Mouse (Mus musculus) heart, embryonic 16.5 days (tissue): Measurements from ENCODE around the gene Fkbp9. TPM values are rescaled to one million over a fixed set of nuclear protein-coding genes. Genes with fewer than 3 reads are reported as not detected.

Experiments
- ATAC-seq: fragments of 200-750 bp; cut with Nextera tagmentation; replicated peaks from 2 replicates; pipeline ENCODE4 v1.8.0; 2017; ENCODE audit warnings: moderate number of reproducible peaks; ENCODE audit not compliant: insufficient read depth, low FRiP score; ENCODE audit errors: extremely low read depth
- H3K27ac ChIP-seq: fragments of 300-500 bp; sonication (generic); 2 replicates; pipeline ENCODE4 v1.5.1; 2014; ENCODE audit warnings: mild to moderate bottlenecking, low read length, control low read depth, moderate library complexity
- H3K27me3 ChIP-seq: fragments of 300-500 bp; sonication (generic); 2 replicates; pipeline ENCODE4 v1.6.1; 2014; ENCODE audit warnings: low read length, mixed read lengths; ENCODE audit not compliant: control insufficient read depth, insufficient read depth
- H3K36me3 ChIP-seq: fragments of 300-500 bp; sonication (generic); 2 replicates; pipeline ENCODE4 v1.6.1; 2014; ENCODE audit not compliant: control insufficient read depth, insufficient read depth
- H3K4me1 ChIP-seq: fragments of 300-500 bp; sonication (generic); 2 replicates; pipeline ENCODE4 v1.6.1; 2014; ENCODE audit warnings: low read length, mixed read lengths; ENCODE audit not compliant: control insufficient read depth, insufficient read depth
- H3K4me2 ChIP-seq: fragments of 300-500 bp; sonication (generic); 2 replicates; pipeline ENCODE4 v1.6.1; 2014; ENCODE audit warnings: low read depth, mild to moderate bottlenecking, control low read depth, low read length
- H3K4me3 ChIP-seq: fragments of 300-500 bp; sonication (generic); 2 replicates; pipeline ENCODE4 v1.5.1; 2014; ENCODE audit warnings: mild to moderate bottlenecking, control low read depth, low read length
- H3K9ac ChIP-seq: fragments of 300-500 bp; sonication (generic); 2 replicates; pipeline ENCODE4 v1.6.1; 2014; ENCODE audit warnings: low read length, control low read depth
- H3K9me3 ChIP-seq: fragments of 300-500 bp; sonication (generic); replicated peaks from 2 replicates; pipeline ENCODE4 v1.6.1; 2016; ENCODE audit warnings: low read length; ENCODE audit not compliant: control insufficient read depth
- WGBS: fragments of 180-500 bp; shearing (Covaris S2); extraction: QIAGEN DNeasy Blood & Tissue Kit; methylation state at CpG from one replicate; pipeline ENCODE4 v1.1.7; 2014; 5-methylcytosine and 5-hydroxymethylcytosine counted together
- polyA plus RNA-seq: library from polyadenylated mRNA; unstranded; fragments of >200 nt; fragmentation: Nextera tagmentation; extraction: Ambion mirVana; gene quantifications from 2 replicates; pipeline ENCODE4 v1.2.1, GENCODE M21; 2015

Fkbp9 gene
- polyA plus RNA-seq, 1 experiment from 2014 or later: 138 TPM

DNA sequence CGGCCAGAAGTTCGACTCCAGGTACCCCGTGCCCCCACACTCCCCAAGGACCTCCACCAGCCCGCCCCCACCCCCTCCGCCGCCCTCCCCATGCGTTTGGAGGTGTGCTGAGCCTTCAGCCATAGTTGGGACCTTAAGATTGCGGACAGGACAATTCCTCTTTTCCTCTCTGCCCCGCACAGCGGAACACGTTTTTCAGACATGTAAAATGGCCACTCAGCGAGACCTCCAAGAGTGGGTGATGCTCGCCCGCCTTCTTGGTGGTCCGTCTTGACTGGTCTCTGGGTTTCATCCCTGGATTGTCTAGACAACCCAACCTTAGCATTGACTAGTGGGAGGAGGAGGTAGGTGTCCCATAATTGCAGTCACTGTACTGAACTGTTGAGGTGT lies 543 bp downstream of the Fkbp9 start:
- 3% methylated on average over 15 of the region's 15 CpGs for WGBS
- peak overlapping the region; percentile 84 for H3K4me2 ChIP-seq
- ATAC-seq: no peak; the same call in 1 of the 2 replicates
- H3K36me3 ChIP-seq: peaks cover 12% of the 10 kb centered on the region; the same call in 1 of the 2 replicates
- peak overlapping the region; percentile 91 for H3K9ac ChIP-seq
- H3K9me3 ChIP-seq: no peaks in the 10 kb centered on the region
- H3K27ac ChIP-seq: peak overlapping the region; percentile 74
- H3K27me3 ChIP-seq: no peaks in the 10 kb centered on the region
- H3K4me1 ChIP-seq: no peaks in the 10 kb centered on the region; the same call in 1 of the 2 replicates
- H3K4me3 ChIP-seq: peak overlapping the region; percentile 79

DNA sequence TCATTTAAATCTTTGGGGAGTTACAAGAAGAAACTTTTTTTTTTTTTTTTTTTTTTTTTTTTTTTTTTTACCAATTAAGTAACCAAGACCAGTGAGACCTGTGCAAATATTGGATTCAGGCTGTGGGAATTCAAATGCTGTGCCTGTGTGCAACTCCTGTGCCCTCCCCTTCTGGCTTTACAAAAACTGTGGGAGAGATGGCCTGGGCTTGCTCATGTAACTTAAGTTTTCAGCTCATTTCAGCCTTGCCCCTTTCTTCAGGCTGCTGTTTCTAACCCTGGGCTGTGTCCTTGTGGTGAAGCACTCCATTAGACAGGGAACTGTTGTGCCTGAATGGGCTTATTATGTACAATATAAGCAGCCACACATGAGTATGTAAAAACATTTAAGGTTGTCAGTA lies 971 bp downstream of the Fkbp9 start:
- peaks cover 12% of the 10 kb centered on the region; the same call in 1 of the 2 replicates for H3K36me3 ChIP-seq
- no peak overlapping the region for H3K27ac ChIP-seq
- H3K4me3 ChIP-seq: peak overlapping the region; percentile 79
- H3K27me3 ChIP-seq: no peaks in the 10 kb centered on the region
- no peak for ATAC-seq
- no peaks in the 10 kb centered on the region for H3K9me3 ChIP-seq
- H3K9ac ChIP-seq: peak overlapping the region; percentile 91
- H3K4me2 ChIP-seq: peak overlapping the region; percentile 84
- H3K4me1 ChIP-seq: no peaks in the 10 kb centered on the region; the same call in 1 of the 2 replicates

DNA sequence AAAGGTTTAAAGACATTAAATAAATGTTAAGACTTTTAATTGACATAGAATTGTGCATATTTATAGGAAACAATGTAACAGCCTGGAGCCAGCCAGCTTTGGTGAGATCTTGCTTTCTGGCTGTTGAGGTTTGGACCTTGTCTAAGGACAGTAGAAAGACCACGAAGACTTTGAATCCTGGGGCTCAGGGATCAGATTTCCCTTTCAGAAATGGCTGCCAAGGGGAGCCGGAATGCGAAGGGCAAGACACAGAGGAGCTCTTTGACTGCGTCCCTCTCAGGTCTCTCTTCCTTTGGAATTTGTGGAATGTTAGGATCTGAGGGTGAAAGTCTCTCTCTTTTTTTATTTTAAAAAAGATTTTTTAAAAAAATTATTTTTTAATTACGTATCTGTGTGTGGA lies 2.9 kb downstream of the Fkbp9 start:
- no peak for ATAC-seq
- H3K36me3 ChIP-seq: peaks cover 12% of the 10 kb centered on the region; the same call in 1 of the 2 replicates
- H3K9me3 ChIP-seq: no peaks in the 10 kb centered on the region
- H3K4me1 ChIP-seq: no peaks in the 10 kb centered on the region; the same call in 1 of the 2 replicates
- no peaks in the 10 kb centered on the region for H3K27me3 ChIP-seq
- H3K27ac ChIP-seq: no peak overlapping the region
- H3K9ac ChIP-seq: no peak overlapping the region
- no peak overlapping the region for H3K4me3 ChIP-seq
- no peak overlapping the region for H3K4me2 ChIP-seq
- 58% methylated on average over 5 of the region's 5 CpGs for WGBS

DNA sequence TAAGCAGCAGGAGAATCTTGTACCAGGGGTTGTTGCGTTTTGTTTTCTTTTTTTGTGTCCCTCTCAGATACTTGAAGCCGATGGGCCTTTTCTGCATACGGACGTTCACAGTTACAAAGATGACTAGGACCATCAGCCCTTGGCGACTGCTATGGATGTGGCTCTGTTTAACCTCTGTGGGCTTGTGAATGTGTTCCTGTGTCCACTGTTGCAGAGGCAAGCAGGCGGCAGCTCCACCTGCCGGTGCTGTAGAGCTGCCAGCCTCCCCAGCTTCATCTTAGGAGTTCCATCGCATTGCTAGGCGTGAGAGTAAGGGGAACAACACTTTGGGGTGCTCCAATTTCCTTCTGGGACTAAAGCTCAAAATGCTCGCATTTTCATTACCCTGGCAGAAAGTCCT lies 3.7 kb downstream of the Fkbp9 start:
- H3K9ac ChIP-seq: no peak overlapping the region
- H3K27me3 ChIP-seq: no peaks in the 10 kb centered on the region
- no peak overlapping the region for H3K27ac ChIP-seq
- no peak for ATAC-seq
- H3K9me3 ChIP-seq: no peaks in the 10 kb centered on the region
- no peak overlapping the region for H3K4me2 ChIP-seq
- no peaks in the 10 kb centered on the region; the same call in 1 of the 2 replicates for H3K4me1 ChIP-seq
- peaks cover 12% of the 10 kb centered on the region; the same call in 1 of the 2 replicates for H3K36me3 ChIP-seq
- H3K4me3 ChIP-seq: no peak overlapping the region
- 86% methylated on average over 10 of the region's 10 CpGs for WGBS

DNA sequence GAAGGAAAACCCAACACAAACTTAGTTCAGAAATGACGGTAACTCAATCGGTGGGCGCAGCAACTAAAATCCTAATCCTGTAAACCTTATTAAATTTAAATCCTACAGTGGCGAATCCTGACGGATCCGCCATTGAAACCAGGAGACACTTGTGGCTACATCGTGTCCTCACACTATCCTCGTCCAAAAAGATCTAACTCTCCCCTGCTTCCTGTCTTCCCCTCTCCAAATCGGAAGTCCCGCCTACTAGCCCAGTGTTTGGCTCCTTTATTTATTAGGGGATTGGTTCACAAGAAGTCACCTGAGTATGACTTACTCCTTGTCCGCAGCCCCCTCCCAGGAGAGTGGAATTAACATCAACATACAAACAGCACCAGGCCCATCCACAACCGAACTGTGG lies 5.3 kb downstream of the Fkbp9 start:
- no peak for ATAC-seq
- H3K9ac ChIP-seq: no peak overlapping the region
- no peak overlapping the region for H3K27ac ChIP-seq
- H3K27me3 ChIP-seq: no peaks in the 10 kb centered on the region
- H3K4me1 ChIP-seq: no peaks in the 10 kb centered on the region; the same call in 1 of the 2 replicates
- no peak overlapping the region for H3K4me3 ChIP-seq
- H3K36me3 ChIP-seq: peaks cover 12% of the 10 kb centered on the region; the same call in 1 of the 2 replicates
- WGBS: 92% methylated on average over 12 of the region's 12 CpGs
- H3K9me3 ChIP-seq: no peaks in the 10 kb centered on the region
- no peak overlapping the region for H3K4me2 ChIP-seq

DNA sequence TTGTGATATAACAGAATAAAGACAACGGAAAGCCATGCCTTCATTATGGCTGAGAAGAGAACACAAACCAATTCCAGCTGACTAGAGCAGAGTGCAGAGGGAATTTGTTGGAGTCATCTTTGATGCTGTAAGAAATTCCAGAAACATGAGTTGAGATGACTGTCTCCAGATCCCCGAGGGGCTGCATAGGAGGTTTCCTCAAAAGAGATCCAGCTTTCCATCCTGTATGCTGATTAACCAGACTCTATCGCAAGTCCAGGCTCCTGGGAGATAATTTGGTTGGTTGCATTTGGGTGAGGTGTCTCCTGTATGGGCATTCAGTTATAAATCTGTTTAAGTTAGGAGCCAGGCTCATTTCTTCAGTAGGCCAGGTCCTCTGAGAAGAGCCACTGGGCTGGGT lies 5.8 kb downstream of the Fkbp9 start:
- Histone ChIP-seq H3K27ac (no peak overlapping the region), H3K4me3 (no peak overlapping the region), H3K4me1 (no peaks in the 10 kb centered on the region; the same call in 1 of the 2 replicates), H3K9me3 (no peaks in the 10 kb centered on the region), H3K27me3 (no peaks in the 10 kb centered on the region), H3K4me2 (no peak overlapping the region), H3K36me3 (peaks cover 12% of the 10 kb centered on the region; the same call in 1 of the 2 replicates), H3K9ac (no peak overlapping the region)
- 78% methylated on average over 3 of the region's 3 CpGs for WGBS
- ATAC-seq: no peak

DNA sequence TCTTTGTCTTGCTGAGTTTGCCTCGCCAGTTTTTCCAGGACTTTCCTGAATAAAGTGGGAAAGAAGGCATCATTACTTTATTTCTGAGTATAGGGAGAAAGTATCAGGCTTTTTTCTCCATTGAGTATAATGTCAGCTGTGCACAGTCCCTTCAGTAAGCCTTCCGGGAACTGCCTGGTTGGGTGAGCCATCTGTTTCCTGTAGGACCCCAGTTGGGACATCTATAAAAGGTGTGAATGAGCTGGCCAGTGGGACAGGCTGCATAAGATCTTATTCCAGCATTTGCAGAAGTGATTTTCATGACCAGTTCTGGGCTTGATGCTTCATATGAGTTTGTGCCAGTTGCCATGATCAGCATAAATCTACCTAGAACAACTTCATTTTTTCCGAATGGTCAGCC lies 11.4 kb downstream of the Fkbp9 start:
- Histone ChIP-seq H3K9ac (no peak overlapping the region), H3K9me3 (no peaks in the 10 kb centered on the region), H3K27ac (no peak overlapping the region), H3K4me2 (no peak overlapping the region), H3K36me3 (no peaks in the 10 kb centered on the region), H3K27me3 (no peaks in the 10 kb centered on the region), H3K4me1 (no peaks in the 10 kb centered on the region), H3K4me3 (no peak overlapping the region)
- ATAC-seq: no peak
- WGBS: 76% methylated on average over 3 of the region's 3 CpGs

DNA sequence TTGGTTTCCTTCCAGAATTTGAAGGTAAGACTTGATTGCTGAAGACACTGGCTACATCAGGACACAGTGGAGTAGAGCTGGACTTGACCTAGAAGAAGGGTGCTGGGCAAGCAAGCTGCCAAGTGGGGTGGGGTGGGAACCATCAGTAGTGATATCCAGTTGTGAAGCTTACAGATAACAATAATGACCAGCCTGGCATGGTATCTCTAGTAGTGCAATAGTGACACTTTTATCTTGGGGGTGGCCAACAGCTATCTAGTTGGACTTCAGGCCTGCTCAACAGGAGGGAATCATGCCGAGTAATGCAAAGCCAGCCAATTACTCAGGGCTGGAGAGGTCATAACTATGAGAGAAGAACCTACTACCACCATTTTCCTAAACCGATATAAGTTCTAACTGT lies 12.5 kb downstream of the Fkbp9 start:
- H3K9ac ChIP-seq: no peak overlapping the region
- no peak overlapping the region for H3K4me2 ChIP-seq
- H3K36me3 ChIP-seq: no peaks in the 10 kb centered on the region
- H3K27ac ChIP-seq: no peak overlapping the region
- ATAC-seq: no peak
- H3K27me3 ChIP-seq: no peaks in the 10 kb centered on the region
- H3K4me3 ChIP-seq: no peak overlapping the region
- WGBS: 59% methylated on average over 2 of the region's 2 CpGs
- H3K4me1 ChIP-seq: peaks cover 2% of the 10 kb centered on the region; the same call in 1 of the 2 replicates
- H3K9me3 ChIP-seq: no peaks in the 10 kb centered on the region

DNA sequence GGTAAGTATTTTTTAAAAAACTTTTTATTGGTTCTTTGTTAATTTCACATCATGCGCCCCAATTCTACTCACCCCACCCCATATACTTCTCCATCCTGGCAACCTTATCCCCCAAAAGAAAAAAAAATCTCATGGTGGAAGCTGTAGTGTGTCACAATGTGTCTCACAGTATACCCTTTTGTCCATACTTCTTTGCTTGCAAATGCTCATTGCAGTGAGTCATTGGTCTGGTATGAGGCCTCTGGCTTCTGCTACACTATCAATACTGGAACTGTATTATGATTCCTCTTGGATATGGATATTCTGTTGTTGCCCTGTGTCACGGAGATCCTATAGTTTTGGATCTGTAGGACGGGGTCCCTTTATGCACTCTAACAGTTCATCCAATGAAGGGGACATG lies 17.1 kb downstream of the Fkbp9 start:
- Histone ChIP-seq H3K4me2 (no peak overlapping the region), H3K36me3 (peaks cover 16% of the 10 kb centered on the region), H3K27ac (no peak overlapping the region), H3K27me3 (no peaks in the 10 kb centered on the region), H3K9me3 (no peaks in the 10 kb centered on the region), H3K4me1 (peaks cover 2% of the 10 kb centered on the region), H3K4me3 (no peak overlapping the region), H3K9ac (no peak overlapping the region)
- no peak for ATAC-seq
- 78% methylated on average over 3 of the region's 3 CpGs for WGBS
